Mouse (Mus musculus): ENCODE results near the gene Cyp2w1.

Cyp2w1 gene
- long read RNA-seq, experiment 1 = 0 reads
- long read RNA-seq, experiment 2 = 0 reads

- intact Hi-C loops (cut with DNase I) = no loop called here
Observed at GRCm38 (mm10) chr5:139352317-139352716, at the start of gene Cyp2w1. Gene Cyp2w1, plus strand, starts transcription at chr5:139352617.

DNA sequence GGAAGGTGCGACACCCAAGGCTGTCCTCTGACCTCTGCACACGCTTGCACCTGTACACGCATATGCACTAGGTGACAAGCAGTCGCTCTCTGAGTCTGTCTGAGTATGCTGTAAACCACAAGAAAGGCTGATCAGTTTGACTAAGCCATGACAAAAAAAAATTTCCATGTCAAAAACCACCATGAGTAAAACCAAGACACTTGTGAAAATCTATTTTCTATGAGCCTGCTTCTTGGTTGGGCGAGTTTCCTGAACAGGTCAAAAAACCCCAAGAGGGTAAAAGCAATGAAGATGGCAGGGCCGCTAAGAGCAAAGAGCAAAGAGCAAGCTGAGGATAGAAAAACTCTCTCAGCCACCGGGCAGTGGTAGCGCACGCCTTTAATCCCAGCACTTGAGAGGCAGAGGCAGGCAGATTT is 48.8 kb upstream of the Cyp2w1 start:
- intact Hi-C loops (cut with DNase I) = no loop called here

DNA sequence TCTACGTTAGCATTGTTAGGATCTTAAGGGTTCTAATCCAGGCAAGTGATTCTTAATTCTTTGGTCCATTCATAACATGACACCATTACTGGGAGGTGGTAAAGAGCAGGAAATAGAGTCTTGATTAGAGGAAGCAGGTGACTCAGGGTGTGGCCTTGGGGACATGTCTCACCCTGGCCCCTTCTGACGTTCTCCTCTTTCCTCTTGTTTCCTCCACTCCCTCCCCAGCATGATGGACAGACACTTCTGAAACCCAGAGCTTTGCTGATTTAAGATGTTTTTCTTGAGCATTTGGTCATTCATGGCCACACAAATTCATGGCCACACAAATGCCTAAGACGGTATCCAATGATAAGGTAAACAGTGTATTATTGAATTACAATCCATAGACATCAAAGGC is 42.5 kb upstream of the Cyp2w1 start:
- intact Hi-C loops (cut with DNase I) = no loop called here

DNA sequence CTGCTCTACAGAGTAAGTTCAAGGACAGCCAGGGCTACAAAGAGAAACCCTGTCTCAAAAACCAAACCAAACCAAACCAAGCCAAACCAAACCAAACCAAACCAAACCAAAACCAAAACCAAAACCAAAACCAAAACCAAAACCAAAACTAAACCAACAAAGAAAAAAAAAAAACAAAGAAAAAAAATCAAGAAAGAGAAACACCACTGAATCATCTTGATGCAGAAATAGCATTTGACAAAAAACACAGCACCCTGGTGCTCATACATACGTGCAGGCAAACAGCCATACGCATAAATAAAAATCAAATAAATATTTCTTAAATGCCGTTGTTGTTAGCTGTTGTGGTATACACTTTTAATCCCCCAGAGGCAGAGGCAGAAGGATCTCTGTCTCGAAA is 41.9 kb upstream of the Cyp2w1 start:
- intact Hi-C loops (cut with DNase I) = no loop called here

GRCm38 (mm10) chr5:139311822-139312221 is 40.6 kb upstream of the Cyp2w1 start:
- intact Hi-C loops (cut with DNase I) = no loop called here

- intact Hi-C loops (cut with DNase I) = no loop called here
Observed at GRCm38 (mm10) chr5:139313536-139313935, 38.9 kb upstream of the Cyp2w1 start.

DNA sequence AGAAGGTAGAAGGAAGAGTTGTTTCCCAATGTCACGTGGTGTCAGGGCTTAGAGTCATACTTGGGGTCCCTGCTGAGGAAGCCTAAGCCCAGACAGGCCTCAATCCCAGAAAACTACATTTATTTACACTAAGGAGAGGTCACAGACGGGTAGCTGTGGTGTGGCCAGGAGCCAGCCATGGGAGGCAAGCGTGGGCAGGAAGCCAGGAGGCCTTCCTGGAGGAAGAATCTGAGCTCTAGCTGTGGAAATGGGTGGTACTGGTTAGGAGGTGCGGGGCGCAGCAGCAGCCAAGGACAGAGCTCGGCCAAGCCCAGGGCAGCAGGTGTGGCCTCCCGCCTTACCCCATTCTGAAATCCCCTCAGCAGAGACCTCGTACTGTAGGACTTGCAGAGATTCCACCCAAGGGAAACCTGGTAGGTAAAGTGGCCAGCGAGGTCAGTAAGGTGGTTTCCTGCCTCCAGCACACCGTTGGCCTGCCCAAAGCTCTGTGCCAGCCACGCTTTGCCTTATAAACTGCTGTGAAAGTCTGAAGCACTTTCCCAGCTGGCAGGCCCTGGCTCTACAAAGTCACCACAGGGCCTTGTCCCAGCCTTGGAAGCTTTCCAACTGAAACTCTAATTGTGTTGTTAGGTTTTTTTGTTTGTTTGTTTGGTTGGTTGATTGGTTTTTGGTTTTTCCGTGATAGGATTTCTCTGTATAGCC is 37.3 kb upstream of the Cyp2w1 start:
- intact Hi-C loops (cut with DNase I) = no loop called here

- intact Hi-C loops (cut with DNase I) = no loop called here
Observed at GRCm38 (mm10) chr5:139316982-139317675, 35.3 kb upstream of the Cyp2w1 start.

DNA sequence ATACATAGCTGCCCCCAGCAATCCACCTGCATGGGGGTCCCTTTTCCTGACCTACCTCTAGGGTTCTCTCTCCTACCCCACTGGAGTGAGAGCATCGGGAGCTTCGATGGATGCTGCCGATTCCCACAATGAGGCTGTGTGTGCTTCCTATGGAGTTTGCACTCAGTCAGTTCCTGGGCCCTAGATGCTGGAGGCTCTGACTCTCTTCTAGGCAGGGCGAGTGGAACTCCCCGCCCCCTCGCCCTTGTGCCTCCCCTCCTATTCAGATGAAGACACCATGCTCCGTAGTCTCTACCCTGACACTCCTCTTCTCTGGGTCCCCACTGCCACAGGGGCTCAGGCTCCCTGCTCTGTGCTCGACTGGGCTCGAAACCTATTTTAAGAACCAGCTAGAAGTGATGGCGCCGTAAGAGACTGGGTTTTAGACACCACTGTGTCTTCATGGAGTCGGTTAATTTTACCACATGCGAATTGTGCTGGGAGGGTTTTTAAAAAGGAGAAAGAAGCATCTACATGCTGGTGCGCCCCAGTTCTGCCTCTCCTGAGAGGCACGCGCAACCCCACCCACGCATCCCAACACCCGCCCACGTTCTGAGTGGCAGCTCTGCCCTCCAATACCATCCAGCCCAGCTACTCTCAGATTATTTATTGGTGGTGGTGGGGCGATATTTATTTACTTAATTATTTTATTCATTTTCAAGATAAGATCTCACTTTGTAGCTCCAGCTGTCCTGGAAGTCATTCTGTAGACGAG is 34.5 kb upstream of the Cyp2w1 start:
- intact Hi-C loops (cut with DNase I) = no loop called here

DNA sequence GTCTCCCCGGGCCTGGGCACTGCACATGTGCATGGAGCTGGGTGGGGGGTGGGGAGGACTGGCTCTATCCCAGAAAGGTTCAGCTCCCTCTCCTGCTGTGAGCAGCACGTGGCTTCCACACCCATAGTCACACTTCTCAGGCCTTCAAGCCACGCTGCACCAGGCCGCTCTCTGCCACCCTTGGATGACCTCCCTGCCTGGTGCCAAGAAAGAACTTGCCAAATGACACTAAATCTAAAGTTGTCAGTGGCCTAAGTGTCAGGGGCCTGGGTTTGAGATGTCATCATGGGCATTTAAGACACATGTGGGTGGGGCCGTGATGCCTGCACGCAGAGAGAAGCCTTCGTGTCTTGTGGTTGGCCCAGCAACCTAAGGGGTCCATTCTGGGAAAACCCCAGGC is 32.0 kb upstream of the Cyp2w1 start:
- intact Hi-C loops (cut with DNase I) = loop anchor here (10.0 kb wide), 1 partner anchor 476 kb away; no protein-coding TSS in a partner anchor

DNA sequence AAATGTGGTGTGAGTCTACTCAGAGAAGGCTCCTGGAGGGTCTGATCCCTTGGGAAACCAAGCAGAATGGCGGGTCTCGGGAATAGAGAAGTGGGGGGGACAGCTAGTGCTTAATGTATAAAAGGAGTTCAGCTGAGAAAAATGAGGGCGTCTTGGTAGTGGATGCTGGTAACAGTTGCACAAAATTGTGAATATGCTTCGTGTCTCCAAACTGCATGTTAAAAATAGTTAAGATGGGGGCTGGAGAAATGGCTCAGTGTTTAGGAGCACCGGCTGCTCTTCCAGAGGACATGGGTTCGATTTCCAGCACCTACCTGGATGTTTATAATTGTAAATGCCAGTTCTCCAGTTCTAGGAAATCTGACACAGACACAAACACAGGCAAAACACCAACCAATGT is 31.1 kb upstream of the Cyp2w1 start:
- intact Hi-C loops (cut with DNase I) = loop anchor here (10.0 kb wide), 1 partner anchor 477 kb away; no protein-coding TSS in a partner anchor

DNA sequence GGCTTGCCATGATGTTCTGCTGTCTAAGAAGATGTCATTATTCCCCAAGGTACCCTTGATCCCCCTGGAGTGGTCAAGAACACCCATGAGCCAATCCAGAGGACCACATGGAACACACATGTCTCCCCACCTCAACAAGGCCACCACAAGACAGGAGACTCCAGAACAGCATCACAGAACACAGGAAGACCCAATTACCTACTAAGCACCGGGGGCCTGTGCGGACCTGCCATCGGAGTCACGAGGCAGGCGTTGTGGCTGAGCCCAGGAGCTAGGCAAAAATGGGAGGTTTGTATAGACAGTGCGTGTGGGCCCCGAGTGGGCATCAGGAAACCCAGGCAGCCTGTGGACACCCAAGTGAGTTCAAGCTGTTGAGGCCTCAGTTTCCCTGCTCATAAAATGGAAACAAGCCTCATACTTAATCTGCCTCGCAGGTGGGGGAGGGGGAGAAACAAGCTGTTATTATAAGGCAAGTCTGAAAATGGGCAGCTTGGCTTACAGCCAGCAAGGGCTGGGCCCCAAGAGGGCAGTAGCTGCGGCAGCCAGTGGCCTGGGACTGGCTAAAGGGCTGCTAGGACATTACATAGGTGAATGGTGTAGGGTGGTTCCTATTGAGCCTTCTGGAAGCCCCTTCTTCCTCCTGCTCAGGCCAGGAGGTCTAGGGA is 29.0 kb upstream of the Cyp2w1 start:
- intact Hi-C loops (cut with DNase I) = loop anchor here (10.0 kb wide), 1 partner anchor 479 kb away; no protein-coding TSS in a partner anchor

- intact Hi-C loops (cut with DNase I) = loop anchor here (10.0 kb wide), 1 partner anchor 479 kb away; no protein-coding TSS in a partner anchor
Observed at GRCm38 (mm10) chr5:139324045-139324491, 28.3 kb upstream of the Cyp2w1 start.

- intact Hi-C loops (cut with DNase I) = loop anchor here (1.0 to 10.0 kb wide), 2 partner anchors 43 to 480 kb away; no protein-coding TSS in a partner anchor
Observed at GRCm38 (mm10) chr5:139324691-139325394, 27.6 kb upstream of the Cyp2w1 start.

GRCm38 (mm10) chr5:139325395-139325966 is 26.9 kb upstream of the Cyp2w1 start, which contains the start of gene Adap1:
Gene Adap1, minus strand, starts transcription at chr5:139325622.
- intact Hi-C loops (cut with DNase I) = loop anchor here (1.0 to 10.0 kb wide), 2 partner anchors 43 to 481 kb away; no protein-coding TSS in a partner anchor

GRCm38 (mm10) chr5:139326111-139326696 is 26.2 kb upstream of the Cyp2w1 start:
- intact Hi-C loops (cut with DNase I) = loop anchor here (10.0 kb wide), 1 partner anchor 481 kb away; no protein-coding TSS in a partner anchor

DNA sequence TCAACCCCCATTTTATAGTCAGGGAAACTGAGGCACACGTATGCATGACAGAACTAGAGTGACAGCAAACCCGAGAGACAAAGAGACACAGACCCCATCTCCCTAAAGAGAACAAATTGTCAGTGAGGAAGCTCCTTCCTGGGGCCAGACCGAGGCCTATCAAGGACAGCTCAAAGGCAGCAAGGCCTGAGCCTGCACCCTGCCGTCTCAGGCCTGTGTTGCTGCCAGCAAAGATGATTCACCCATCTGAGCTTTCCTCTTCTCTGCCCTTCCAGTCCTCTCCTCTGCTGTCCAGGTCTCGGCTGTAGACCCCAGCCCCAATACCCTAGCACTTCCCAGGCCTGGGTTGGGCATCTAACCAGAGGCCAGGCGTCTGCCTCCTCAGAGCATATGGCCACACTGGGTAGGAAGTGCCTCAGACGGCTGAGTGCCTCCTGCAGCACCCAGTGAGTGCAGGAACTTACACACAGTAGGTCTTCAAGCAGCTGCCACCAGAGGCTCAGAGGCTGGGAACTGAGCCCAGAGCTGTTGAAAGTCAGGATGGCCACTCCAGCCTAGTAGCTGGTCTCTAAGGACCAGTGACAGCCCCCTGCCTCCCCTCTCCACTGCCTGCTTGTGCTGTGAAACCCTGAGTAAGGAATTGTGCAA is 25.3 kb upstream of the Cyp2w1 start:
- intact Hi-C loops (cut with DNase I) = loop anchor here (10.0 kb wide), 1 partner anchor 482 kb away; no protein-coding TSS in a partner anchor

- intact Hi-C loops (cut with DNase I) = loop anchor here (10.0 kb wide), 1 partner anchor 483 kb away; no protein-coding TSS in a partner anchor
Observed at GRCm38 (mm10) chr5:139327634-139328020, 24.8 kb upstream of the Cyp2w1 start.

GRCm38 (mm10) chr5:139330766-139331165 is 21.7 kb upstream of the Cyp2w1 start:
- intact Hi-C loops (cut with DNase I) = no loop called here

Measured in adrenal gland (tissue).